Mouse (Mus musculus): ENCODE measurements around the gene Zfp354c.

The Zfp354c gene

GRCm38 (mm10) chr11:50827010-50827953, at the start of gene Zfp354c:
Gene Zfp354c, minus strand, starts transcription at chr11:50827724.
- DNase-seq (ENCODE audit: low spot score in 2 of 2), result peak; percentile 78 to 86

GRCm38 (mm10) chr11:50850989-50851601, 23.6 kb upstream of the Zfp354c start:
- DNase-seq (ENCODE audit: low spot score in 2 of 2), result no peak

- DNase-seq (ENCODE audit: low spot score in 2 of 2), result no peak
These were observed 22.7 kb upstream of the Zfp354c start, which contains the start of gene Grm6 for GRCm38 (mm10) chr11:50850177-50850735. Gene Grm6, plus strand, starts transcription at chr11:50850685.

DNA sequence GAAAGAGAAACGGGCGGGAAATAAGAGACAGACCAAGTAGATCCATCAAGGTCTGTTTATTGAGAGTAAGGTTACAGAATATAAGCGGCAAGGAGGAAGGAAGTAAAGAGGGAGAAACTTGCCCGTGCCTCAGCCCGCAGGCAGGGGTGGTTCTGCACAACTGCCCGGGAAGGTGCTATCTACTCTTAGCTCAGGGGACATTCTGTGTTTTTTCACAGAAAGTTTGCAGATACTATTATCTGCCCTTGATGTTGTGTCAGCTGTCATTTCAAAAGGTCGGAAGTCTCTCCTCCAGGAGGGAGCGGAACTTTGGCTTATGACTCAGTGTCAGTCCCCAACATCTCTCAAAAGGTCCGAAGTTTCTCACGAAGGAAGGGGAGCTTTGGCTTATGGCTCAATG, 21.8 kb upstream of the Zfp354c start:
- no peak for DNase-seq (ENCODE audit: low spot score in 2 of 2)

DNA sequence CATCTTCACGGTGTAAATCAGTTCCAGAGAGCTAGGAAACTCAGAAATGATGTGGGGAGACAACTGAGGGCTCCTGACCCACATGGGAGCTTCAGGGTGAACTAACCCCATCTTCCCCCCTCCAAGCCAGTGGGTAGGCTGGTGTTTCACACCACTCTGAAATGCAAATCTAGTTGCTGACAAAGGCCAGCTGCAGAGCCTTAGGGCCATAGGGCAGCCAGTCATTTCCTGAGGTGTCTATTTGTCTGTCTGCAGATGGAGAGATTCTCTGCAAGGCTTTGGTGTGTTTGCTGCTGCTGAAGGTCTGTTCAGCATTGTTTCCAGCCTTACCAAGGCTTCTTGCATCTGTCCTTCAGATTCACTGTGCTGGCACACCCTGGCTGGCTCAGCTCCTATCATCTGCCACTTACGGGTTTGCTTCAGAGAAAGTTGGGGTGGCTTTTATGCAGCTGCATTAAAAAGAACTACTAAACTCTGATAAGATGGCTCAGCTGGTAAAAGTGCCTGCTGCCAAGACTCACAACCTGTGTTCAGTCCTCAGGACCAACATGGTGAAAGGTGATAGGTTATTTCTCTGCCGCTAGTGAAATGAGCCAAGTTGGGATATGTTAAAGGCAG, 21.1 kb upstream of the Zfp354c start:
- DNase-seq (ENCODE audit: low spot score in 2 of 2), result no peak

DNA sequence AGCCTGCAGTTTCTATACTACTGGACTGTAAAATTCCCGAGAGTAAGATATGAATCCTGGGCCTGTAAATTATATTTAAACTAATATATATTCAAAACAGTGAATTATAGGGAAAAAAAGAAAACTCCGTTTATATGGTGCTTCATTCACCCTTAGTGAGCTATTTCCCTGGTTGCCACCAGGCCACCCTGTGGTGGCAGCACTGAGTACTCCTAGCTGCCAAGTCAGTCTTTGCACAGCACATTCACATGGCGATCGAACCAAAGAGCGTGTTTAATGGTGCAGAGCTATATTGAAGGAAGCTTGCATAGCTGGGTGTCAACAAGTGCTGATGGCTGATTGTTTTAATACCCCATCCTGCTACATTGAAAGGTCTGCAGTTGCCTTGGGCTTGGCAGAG, 19.5 kb upstream of the Zfp354c start:
- DNase-seq (ENCODE audit: low spot score in 2 of 2), result peak in 1 of 2 experiments; percentile 22

- no peak for DNase-seq (ENCODE audit: low spot score in 2 of 2)
These were observed 18.4 kb upstream of the Zfp354c start for GRCm38 (mm10) chr11:50845951-50846350.

- peak; percentile 84 to 92 for DNase-seq (ENCODE audit: low spot score in 2 of 2)
These were observed 13.7 kb upstream of the Zfp354c start, which contains the start of gene Zfp879 for GRCm38 (mm10) chr11:50841023-50841735. Gene Zfp879, minus strand, starts transcription at chr11:50841552.

DNA sequence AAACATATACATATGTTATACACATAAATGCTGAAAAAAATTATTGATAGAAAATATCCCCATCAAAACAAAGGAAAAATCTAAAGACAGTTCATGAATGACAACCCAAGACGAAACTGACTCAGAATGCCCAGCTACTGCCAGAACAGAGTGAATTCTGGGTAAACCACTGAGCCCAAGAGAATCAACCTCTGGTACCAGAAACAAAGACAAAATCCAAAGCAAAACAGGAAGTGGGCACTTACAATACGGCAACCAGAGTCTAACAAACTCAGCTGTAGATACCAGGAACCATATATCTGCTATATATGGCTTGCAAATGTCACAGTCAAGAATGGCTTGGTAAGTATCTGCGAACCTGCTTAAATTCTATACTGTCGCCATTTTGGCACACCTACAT, 8.2 kb upstream of the Zfp354c start:
- DNase-seq (ENCODE audit: low spot score in 2 of 2), result no peak

DNA sequence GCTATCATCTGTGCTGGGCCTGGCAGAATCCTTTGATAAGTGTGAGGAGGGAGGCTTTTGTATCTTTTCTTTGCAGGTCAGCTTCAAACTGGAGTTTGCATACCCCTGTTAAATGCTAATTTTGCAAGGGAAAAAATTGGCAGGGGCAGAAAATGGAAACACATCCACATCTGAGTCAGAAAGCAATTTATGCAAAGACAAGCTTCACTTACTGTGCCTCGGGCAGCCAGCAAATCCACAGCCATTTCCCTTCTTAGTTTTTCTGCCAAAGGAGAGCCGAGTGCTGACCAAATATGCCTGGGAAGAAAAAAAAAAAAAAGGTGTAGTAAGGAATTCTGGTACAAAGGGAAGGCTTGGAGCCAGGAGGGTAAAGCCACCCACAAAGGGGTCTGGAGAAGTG, 1.3 kb downstream of the Zfp354c start:
- DNase-seq (ENCODE audit: low spot score in 2 of 2), result no peak

DNA sequence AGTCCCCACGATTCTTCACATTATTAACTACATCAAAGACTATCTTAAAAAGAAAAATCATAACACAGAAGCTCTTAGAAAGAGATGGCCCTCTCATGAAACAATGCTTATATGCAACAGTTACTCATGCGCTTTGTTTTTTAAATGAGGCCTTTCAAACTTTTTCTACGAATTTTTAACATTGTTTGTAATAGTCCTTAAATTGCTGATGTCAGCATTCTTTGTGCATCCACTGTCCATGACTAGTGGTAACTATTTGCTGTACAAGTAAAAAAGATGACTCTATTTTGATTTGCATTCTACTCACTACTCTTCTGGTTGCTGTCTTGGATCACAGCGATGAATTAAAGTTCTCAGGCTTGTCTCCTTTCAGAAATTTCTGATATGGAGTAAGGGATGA, 13.3 kb downstream of the Zfp354c start:
- no peak for DNase-seq (ENCODE audit: low spot score in 2 of 2)

- no peak for DNase-seq (ENCODE audit: low spot score in 2 of 2)
These were observed 28.7 kb downstream of the Zfp354c start for GRCm38 (mm10) chr11:50798836-50799235.

DNA sequence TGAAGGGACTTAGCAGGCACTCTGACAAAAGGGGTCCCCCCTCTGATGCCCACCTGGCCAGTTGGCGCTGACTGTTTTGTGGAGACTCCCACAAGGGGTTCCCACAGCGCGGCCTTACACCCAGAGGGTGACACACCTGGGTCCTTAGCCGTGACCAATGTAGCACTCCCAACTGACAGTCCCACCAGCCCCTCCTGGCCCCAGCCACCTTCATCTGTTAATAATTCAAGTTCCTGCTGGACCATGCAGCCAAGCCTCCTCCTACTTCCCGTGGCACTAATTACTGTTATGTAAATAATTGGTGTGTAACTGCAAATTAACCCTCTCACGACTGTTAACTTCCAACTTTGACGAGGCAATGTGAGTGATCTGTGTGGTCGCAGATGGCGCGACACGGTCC, 29.9 kb downstream of the Zfp354c start:
- no peak for DNase-seq (ENCODE audit: low spot score in 2 of 2)

GRCm38 (mm10) chr11:50771006-50771405, 56.5 kb downstream of the Zfp354c start:
- no peak for DNase-seq (ENCODE audit: low spot score in 2 of 2)

- DNase-seq (ENCODE audit: low spot score in 2 of 2), result peak; percentile 61 to 83
These were observed 58.4 kb downstream of the Zfp354c start for GRCm38 (mm10) chr11:50768995-50769749.

GRCm38 (mm10) chr11:50767039-50767438, 60.5 kb downstream of the Zfp354c start:
- DNase-seq (ENCODE audit: low spot score in 2 of 2), result peak in 1 of 2 experiments; percentile 42

- DNase-seq (ENCODE audit: low spot score in 2 of 2), result no peak
These were observed 61.1 kb downstream of the Zfp354c start for GRCm38 (mm10) chr11:50766461-50766860.

All from frontal cortex, postnatal 10 days (tissue).